ENCODE assay signal across 8 mouse cellular contexts in genomic region chr5:35757639-35758001, GRCm38 (mm10). TPM values are rescaled to one million over a fixed set of nuclear protein-coding genes. Genes with fewer than 3 reads are reported as not detected.
DNase-seq lines count a peak whose midpoint lies in the region; ATAC-seq and TF ChIP-seq lines count a peak whose summit lies in the region.

Ablim2 (plus strand) TSS chr5:35757880.

- DNase-seq in CH12.LX (ENCODE audit: extremely low read depth) = peak; percentile 67
- DNase-seq in cerebellum, adult 11 months = peak; percentile 97
- peak; percentile 77 for DNase-seq in heart, postnatal 25 days (ENCODE audit: low spot score)
- DNase-seq in layer of hippocampus, adult 11-12 months (ENCODE audit: low spot score) = peak; percentile 94
- peak; percentile 91 for DNase-seq in liver, postnatal 0 days
- peak; percentile 97 for DNase-seq in telencephalon, adult 2 months (ENCODE audit: low read depth, low spot score)

- no peak for TF ChIP-seq EP300 in CH12.LX (IDR thresholded peaks at IDR 0.05; ENCODE audit: low read length)
- TF ChIP-seq EP300 in liver, postnatal 0 days (IDR thresholded peaks at IDR 0.05; ENCODE audit: low read depth) = no peak

- peaks cover 0 to 40% of the 10 kb centered on the region in 2 experiments; a peak in 3 of 4 replicates for H3K4me1 ChIP-seq in CH12.LX (ENCODE audit: control insufficient read depth in 1 of 2, insufficient read depth in 2 of 2)
- peaks cover 9% of the 10 kb centered on the region; the same call in 1 of the 2 replicates for H3K4me1 ChIP-seq in forebrain, embryonic 16.5 days (replicated peaks; ENCODE audit: control insufficient read depth, insufficient read depth, low read length)
- H3K4me1 ChIP-seq in liver, postnatal 0 days (ENCODE audit: insufficient read depth) = peaks cover 6% of the 10 kb centered on the region; the same call in 1 of the 2 replicates
- peaks cover 19% of the 10 kb centered on the region for H3K4me1 ChIP-seq in neural tube, embryonic 13.5 days (replicated peaks)

- no peaks in the 10 kb centered on the region for H3K9me3 ChIP-seq in CH12.LX (replicated peaks; ENCODE audit: low read length)
- H3K9me3 ChIP-seq in forebrain, embryonic 16.5 days (ENCODE audit: control insufficient read depth, low read length) = no peaks in the 10 kb centered on the region
- no peaks in the 10 kb centered on the region for H3K9me3 ChIP-seq in liver, postnatal 0 days (ENCODE audit: low read length)
- H3K9me3 ChIP-seq in neural tube, embryonic 13.5 days = no peaks in the 10 kb centered on the region

- WGBS in forebrain, embryonic 16.5 days = 0% methylated on average over 35 of the region's 35 CpGs
- WGBS in liver, postnatal 0 days (ENCODE audit: insufficient replicate concordance) = under 1% methylated on average over 31 of the region's 35 CpGs
- 0% methylated on average over 35 of the region's 35 CpGs for WGBS in neural tube, embryonic 13.5 days

- no peaks in the 10 kb centered on the region for H3K36me3 ChIP-seq in CH12.LX (replicated peaks in 1 of 2; ENCODE audit: control insufficient read depth in 1 of 2, insufficient read depth in 1 of 2, low read length in 1 of 2)
- no peaks in the 10 kb centered on the region for H3K36me3 ChIP-seq in forebrain, embryonic 16.5 days (ENCODE audit: control insufficient read depth, insufficient read depth)
- H3K36me3 ChIP-seq in liver, postnatal 0 days (replicated peaks; ENCODE audit: insufficient read depth, low read length) = no peaks in the 10 kb centered on the region
- no peaks in the 10 kb centered on the region for H3K36me3 ChIP-seq in neural tube, embryonic 13.5 days

- TF ChIP-seq RAD21 in CH12.LX (IDR thresholded peaks at IDR 0.05; ENCODE audit: low read depth, low read length) = no peak

- no peak within 1 kb of the TSS for H3K27ac ChIP-seq in CH12.LX (ENCODE audit: insufficient read depth, low read depth)
- H3K27ac ChIP-seq in forebrain, embryonic 16.5 days (ENCODE audit: low read length) = peak within 1 kb of the TSS; percentile 9; the same call in 1 of the 2 replicates
- no peak within 1 kb of the TSS for H3K27ac ChIP-seq in liver, postnatal 0 days (ENCODE audit: low read depth)
- peak within 1 kb of the TSS; percentile 68 for H3K27ac ChIP-seq in neural tube, embryonic 13.5 days (replicated peaks)

- TF ChIP-seq POLR2A in CH12.LX (IDR thresholded peaks at IDR 0.05; ENCODE audit: low read depth, low read length) = no peak

- dilution Hi-C loops in CH12.LX (cut with MboI; ENCODE audit: extremely low pct_ligation_motif_present, extremely low pct_unique_long_range_greater_than_20kb, low sequenced_read_pairs) = no loop called here

- H3K79me2 ChIP-seq in CH12.LX (replicated peaks; ENCODE audit: control insufficient read depth, extremely low read depth, insufficient read depth, poor library complexity, severe bottlenecking) = no peaks in the 10 kb centered on the region

- ATAC-seq in forebrain, embryonic 16.5 days = peak; percentile 98
- ATAC-seq in liver, postnatal 0 days = peak; percentile 96
- ATAC-seq in neural tube, embryonic 13.5 days (ENCODE audit: low read depth) = peak; percentile 98

- intact Hi-C loops in heart, postnatal 25 days (cut with DNase I) = no loop called here

- peak within 1 kb of the TSS; percentile 89 for H3K4me2 ChIP-seq in CH12.LX (ENCODE audit: insufficient read depth, low read depth, poor library complexity, severe bottlenecking)
- peak within 1 kb of the TSS; percentile 97 for H3K4me2 ChIP-seq in forebrain, embryonic 16.5 days (ENCODE audit: low read length)
- H3K4me2 ChIP-seq in liver, postnatal 0 days (ENCODE audit: low read depth, low read length) = peak within 1 kb of the TSS; percentile 96
- H3K4me2 ChIP-seq in neural tube, embryonic 13.5 days = peak within 1 kb of the TSS; percentile 99

- H3K9ac ChIP-seq in CH12.LX (ENCODE audit: insufficient read depth, low read depth) = no peak within 1 kb of the TSS
- H3K9ac ChIP-seq in forebrain, embryonic 16.5 days (replicated peaks; ENCODE audit: low read depth, low read length) = peak within 1 kb of the TSS; percentile 62
- peak within 1 kb of the TSS; percentile 48 for H3K9ac ChIP-seq in liver, postnatal 0 days (replicated peaks)
- H3K9ac ChIP-seq in neural tube, embryonic 13.5 days = peak within 1 kb of the TSS; percentile 72

- H3K27me3 ChIP-seq in CH12.LX (replicated peaks) = peaks cover 68% of the 10 kb centered on the region
- H3K27me3 ChIP-seq in forebrain, embryonic 16.5 days (replicated peaks; ENCODE audit: control insufficient read depth, insufficient read depth, low read length) = peaks cover 19% of the 10 kb centered on the region
- H3K27me3 ChIP-seq in liver, postnatal 0 days (ENCODE audit: insufficient read depth, low read length) = peaks cover 29% of the 10 kb centered on the region
- H3K27me3 ChIP-seq in neural tube, embryonic 13.5 days = peaks cover 48% of the 10 kb centered on the region

- no peak for TF ChIP-seq CTCF in CH12.LX (conservative IDR thresholded peaks at IDR 0.05 in 1 of 2, IDR thresholded peaks at IDR 0.05 in 1 of 2; ENCODE audit: low read depth in 2 of 2, low read length in 2 of 2)
- TF ChIP-seq CTCF in liver, postnatal 0 days (IDR thresholded peaks at IDR 0.05; ENCODE audit: low read depth) = no peak

- in situ Hi-C loops in CH12.LX (cut with MboI; ENCODE audit: low pct_ligation_motif_present, low pct_unique_long_range_greater_than_20kb, low sequenced_read_pairs) = loop anchor here (5.0 kb wide), 2 partner anchors 35 to 90 kb away; no protein-coding TSS in a partner anchor

- H3K4me3 ChIP-seq in CH12.LX (replicated peaks in 1 of 3; ENCODE audit: low read depth in 2 of 3, low read length in 2 of 3, poor library complexity in 1 of 3) = peak within 1 kb of the TSS in 2 of 3 experiments; percentile 24 to 51
- peak within 1 kb of the TSS; percentile 72 for H3K4me3 ChIP-seq in forebrain, embryonic 16.5 days (replicated peaks; ENCODE audit: low read length)
- H3K4me3 ChIP-seq in liver, postnatal 0 days (ENCODE audit: low read depth, low read length) = peak within 1 kb of the TSS; percentile 58
- H3K4me3 ChIP-seq in neural tube, embryonic 13.5 days = peak within 1 kb of the TSS; percentile 62

TF ChIP-seq in CH12.LX, 34 proteins besides CTCF, POLR2A, EP300 and RAD21:
- TF ChIP-seq HCFC1 (IDR thresholded peaks at IDR 0.05; ENCODE audit: low read depth, low read length) (peak; percentile 96), KAT2A (IDR thresholded peaks at IDR 0.05; ENCODE audit: insufficient replicate concordance, low read length) (peak; percentile 77; the same call in 1 of the 2 replicates), GABPA (IDR thresholded peaks at IDR 0.05; ENCODE audit: insufficient replicate concordance, low read depth, low read length) (peak; percentile 13; the same call in 1 of the 2 replicates), ELF1 (IDR thresholded peaks at IDR 0.05; ENCODE audit: low read depth, low read length) (peak; percentile 57; the same call in 1 of the 2 replicates), BHLHE40 (IDR thresholded peaks at IDR 0.05; ENCODE audit: low read depth, low read length) (no peak), NRF1 (IDR thresholded peaks at IDR 0.05; ENCODE audit: low read depth, low read length) (peak; percentile 87), CHD2 (IDR thresholded peaks at IDR 0.05; ENCODE audit: low read length) (no peak)
TF ChIP-seq in CH12.LX: peak in this region for 5.

RNA-seq across cellular contexts. Expression of gene Ablim2, which starts in this region (rescaled TPM):
- total RNA-seq in CH12.LX (2012; rRNA removed) = 3.7 and 11.0 TPM in 2 replicates
- 4.7 and 12.2 TPM in 2 replicates for total RNA-seq in CH12.LX (2014; rRNA removed)
- 2.6 and 4.4 TPM in 2 replicates for polyA plus RNA-seq in CH12.LX (2012; ENCODE audit: insufficient read length, low read depth)
- 9.4 and 16.3 TPM in 2 replicates for polyA plus RNA-seq in forebrain, embryonic 16.5 days (2015; fragmentation: Nextera tagmentation; extraction: Ambion mirVana)
- 10 to 100 TPM; 14.9 to 16.0 TPM for total RNA-seq in heart, postnatal 25 days (2021)
- 0.33 and 0.45 TPM in 2 replicates for polyA plus RNA-seq in liver, postnatal 0 days (2015; fragmentation: Nextera tagmentation; extraction: Ambion mirVana)
- 9.8 and 10.3 TPM in 2 replicates for polyA plus RNA-seq in neural tube, embryonic 13.5 days (2015; fragmentation: Nextera tagmentation; extraction: Ambion mirVana)

Comparison
In these comparisons a context has a peak if more than half of its experiments do, and no peak if none do; other contexts are left out.
1. Peak in DNase-seq, ATAC-seq, H3K4me3 ChIP-seq, H3K9ac ChIP-seq and H3K4me2 ChIP-seq in liver, postnatal 0 days; RNA of the gene not detected or under 1 TPM.
2. H3K27ac ChIP-seq: peak in forebrain, embryonic 16.5 days (single experiment) and neural tube, embryonic 13.5 days (single experiment); none in CH12.LX (single experiment) and liver, postnatal 0 days (single experiment).
3. Peak in every context shown above with its lines, with median percentiles within 50 percentile points of each other: DNase-seq, H3K4me2 ChIP-seq, H3K4me3 ChIP-seq and ATAC-seq.